Mouse (Mus musculus) MEL (cell line): ENCODE measurements around the gene Rnf213. TPM values are rescaled to one million over a fixed set of nuclear protein-coding genes. Genes with fewer than 3 reads are reported as not detected.

ENCODE experiments used
- DNase-seq: peaks from one replicate; pipeline ENCODE4 v3.0.0; 2011; ENCODE audit warnings: low read depth, low spot score
- H3K27ac ChIP-seq: 2 replicates; pipeline ENCODE4 v1.5.1; 2012; ENCODE audit warnings: low read depth, mild to moderate bottlenecking, control low read depth, low read length, moderate library complexity; ENCODE audit not compliant: control insufficient read depth
- H3K27me3 ChIP-seq, 2 experiments: fragments of 150-350 bp in 1 of 2; sonication (generic) in 1 of 2; 2 replicates each; pipeline ENCODE4 v1.6.1; 2012; ENCODE audit warnings: low read length in 2 of 2, mild to moderate bottlenecking in 2 of 2, improper control_type of control experiment in 1 of 2, moderate library complexity in 1 of 2; ENCODE audit not compliant: insufficient read depth in 2 of 2, control insufficient read depth in 1 of 2
- H3K36me3 ChIP-seq, 2 experiments: 2 replicates each; pipeline ENCODE4 v1.6.1; 2012 to 2014; ENCODE audit warnings: low read length in 2 of 2, improper control_type of control experiment in 1 of 2, inconsistent platforms in 1 of 2, mild to moderate bottlenecking in 1 of 2; ENCODE audit not compliant: insufficient read depth in 2 of 2, control insufficient read depth in 1 of 2
- H3K4me1 ChIP-seq, 2 experiments: fragments of 150-350 bp in 1 of 2; sonication (generic) in 1 of 2; 2 replicates each; pipeline ENCODE4 v1.6.1; 2012; ENCODE audit warnings: low read length in 2 of 2, improper control_type of control experiment in 1 of 2, mild to moderate bottlenecking in 1 of 2; ENCODE audit not compliant: insufficient read depth in 2 of 2, control insufficient read depth in 1 of 2
- H3K4me3 ChIP-seq, 2 experiments: fragments of 150-350 bp in 1 of 2; sonication (generic) in 1 of 2; 2 replicates each; pipeline ENCODE4 v1.5.1; 2012; ENCODE audit warnings: low read depth in 2 of 2, low read length in 2 of 2, mild to moderate bottlenecking in 2 of 2, moderate library complexity in 2 of 2, control low read depth in 1 of 2, improper control_type of control experiment in 1 of 2; ENCODE audit not compliant: control insufficient read depth in 1 of 2, insufficient read depth in 1 of 2
- H3K79me2 ChIP-seq: 2 replicates; pipeline ENCODE4 v1.6.1; 2012; ENCODE audit warnings: mild to moderate bottlenecking, low read length, moderate library complexity; ENCODE audit not compliant: control insufficient read depth, poor library complexity, insufficient read depth
- H3K9ac ChIP-seq: 2 replicates; pipeline ENCODE4 v1.6.1; 2012; ENCODE audit warnings: low read depth, mild to moderate bottlenecking, control low read depth, low read length, moderate library complexity; ENCODE audit not compliant: control insufficient read depth, poor library complexity, severe bottlenecking
- H3K9me3 ChIP-seq: fragments of 150-350 bp; sonication (generic); replicated peaks from 2 replicates; pipeline ENCODE4 v1.6.1; 2012; ENCODE audit warnings: mild to moderate bottlenecking, low read length, improper control_type of control experiment, moderate library complexity; ENCODE audit not compliant: insufficient read depth
- BHLHE40 ChIP-seq: IDR thresholded peaks from 2 replicates; pipeline ENCODE4 v1.6.1; 2012; ENCODE audit warnings: low read depth, mild to moderate bottlenecking, inconsistent platforms, low read length, improper control_type of control experiment, borderline replicate concordance
- CHD1 ChIP-seq: IDR thresholded peaks from 2 replicates; pipeline ENCODE4 v1.6.1; 2012; ENCODE audit warnings: low read depth, mild to moderate bottlenecking, inconsistent platforms, low read length, improper control_type of control experiment
- CTCF ChIP-seq, 3 experiments: IDR thresholded peaks in 2 of 3; conservative IDR thresholded peaks in 1 of 3; 2 replicates each; pipeline ENCODE4 v1.5.1; 2011 to 2012; ENCODE audit warnings: low read length in 3 of 3, low read depth in 2 of 3, mild to moderate bottlenecking in 2 of 3, improper control_type of control experiment in 1 of 3, inconsistent platforms in 1 of 3, mixed read lengths in 1 of 3, moderate library complexity in 1 of 3; ENCODE audit not compliant: control insufficient read depth in 1 of 3, insufficient read depth in 1 of 3, poor library complexity in 1 of 3, severe bottlenecking in 1 of 3
- E2F4 ChIP-seq: IDR thresholded peaks from 2 replicates; pipeline ENCODE4 v1.6.1; 2011; ENCODE audit warnings: low read depth, low read length, improper control_type of control experiment, borderline replicate concordance
- GABPA ChIP-seq: IDR thresholded peaks from 2 replicates; pipeline ENCODE4 v1.6.1; 2012; ENCODE audit warnings: low read depth, mild to moderate bottlenecking, inconsistent platforms, low read length, improper control_type of control experiment, moderate library complexity
- HCFC1 ChIP-seq: IDR thresholded peaks from 2 replicates; pipeline ENCODE4 v1.6.1; 2012; ENCODE audit warnings: low read depth, mild to moderate bottlenecking, inconsistent platforms, low read length, improper control_type of control experiment, moderate library complexity
- JUND ChIP-seq: IDR thresholded peaks from 2 replicates; pipeline ENCODE4 v1.6.1; 2011; ENCODE audit warnings: low read depth, mild to moderate bottlenecking, improper control_type of control experiment, low read length
- MAZ ChIP-seq: IDR thresholded peaks from 2 replicates; pipeline ENCODE4 v1.6.1; 2012; ENCODE audit warnings: low read depth, mild to moderate bottlenecking, inconsistent platforms, low read length, improper control_type of control experiment
- MEF2A ChIP-seq: IDR thresholded peaks from 2 replicates; pipeline ENCODE4 v1.6.1; 2014; ENCODE audit warnings: low read depth, mild to moderate bottlenecking, inconsistent platforms, low read length, improper control_type of control experiment; ENCODE audit not compliant: poor library complexity, insufficient replicate concordance, severe bottlenecking; ENCODE audit errors: extremely low read depth
- NRF1 ChIP-seq: IDR thresholded peaks from 2 replicates; pipeline ENCODE4 v1.6.1; 2014; ENCODE audit warnings: low read depth, mild to moderate bottlenecking, inconsistent platforms, low read length, improper control_type of control experiment, moderate library complexity; ENCODE audit not compliant: poor library complexity, insufficient read depth, severe bottlenecking
- POLR2A ChIP-seq, 2 experiments: IDR thresholded peaks; 2 replicates each; pipeline ENCODE4 v1.6.1; 2011 to 2012; ENCODE audit warnings: low read length in 2 of 2, mild to moderate bottlenecking in 2 of 2, control low read depth in 1 of 2, improper control_type of control experiment in 1 of 2, low read depth in 1 of 2, moderate library complexity in 1 of 2; ENCODE audit not compliant: control insufficient read depth in 1 of 2, insufficient read depth in 1 of 2, poor library complexity in 1 of 2
- POLR2AphosphoS2 ChIP-seq: IDR thresholded peaks from 2 replicates; pipeline ENCODE4 v1.6.1; 2011; ENCODE audit warnings: low read length, improper control_type of control experiment
- POLR2AphosphoS5 ChIP-seq: IDR thresholded peaks from 2 replicates; pipeline ENCODE4 v1.6.1; 2012; ENCODE audit warnings: low read depth, borderline replicate concordance, mild to moderate bottlenecking, inconsistent platforms, low read length, moderate library complexity, mixed read lengths
- RAD21 ChIP-seq: IDR thresholded peaks from 2 replicates; pipeline ENCODE4 v1.6.1; 2011; ENCODE audit warnings: mild to moderate bottlenecking, low read depth, low read length, improper control_type of control experiment
- RCOR1 ChIP-seq: IDR thresholded peaks from 2 replicates; pipeline ENCODE4 v1.6.1; 2012; ENCODE audit warnings: low read depth, mild to moderate bottlenecking, inconsistent platforms, low read length, improper control_type of control experiment
- SIN3A ChIP-seq: IDR thresholded peaks from 2 replicates; pipeline ENCODE4 v1.6.1; 2012; ENCODE audit warnings: low read length, improper control_type of control experiment, inconsistent platforms
- SMC3 ChIP-seq: IDR thresholded peaks from 2 replicates; pipeline ENCODE4 v1.6.1; 2011; ENCODE audit warnings: low read depth, low read length, improper control_type of control experiment
- TAL1 ChIP-seq: IDR thresholded peaks from 2 replicates; pipeline ENCODE4 v1.6.1; 2012; ENCODE audit warnings: mild to moderate bottlenecking, inconsistent platforms, low read length, moderate library complexity, mixed read lengths
- TBP ChIP-seq: IDR thresholded peaks from 2 replicates; pipeline ENCODE4 v1.8.0; 2011; ENCODE audit warnings: low read depth, low read length, improper control_type of control experiment
- TCF12 ChIP-seq: IDR thresholded peaks from 2 replicates; pipeline ENCODE4 v1.6.1; 2014; ENCODE audit warnings: low read depth, mild to moderate bottlenecking, inconsistent platforms, low read length, improper control_type of control experiment, moderate library complexity
- UBTF ChIP-seq: IDR thresholded peaks from 2 replicates; pipeline ENCODE4 v1.6.1; 2012; ENCODE audit warnings: low read depth, mild to moderate bottlenecking, inconsistent platforms, low read length, improper control_type of control experiment, moderate library complexity, borderline replicate concordance; ENCODE audit not compliant: insufficient read depth
- USF1 ChIP-seq: IDR thresholded peaks from 2 replicates; pipeline ENCODE4 v1.6.1; 2014; ENCODE audit warnings: low read depth, mild to moderate bottlenecking, inconsistent platforms, low read length, improper control_type of control experiment, moderate library complexity
- USF2 ChIP-seq, 2 experiments: IDR thresholded peaks; 2 replicates each; pipeline ENCODE4 v1.6.1; 2011 to 2012; ENCODE audit warnings: improper control_type of control experiment in 2 of 2, low read length in 2 of 2, borderline replicate concordance in 1 of 2, inconsistent platforms in 1 of 2, low read depth in 1 of 2, mild to moderate bottlenecking in 1 of 2; ENCODE audit not compliant: insufficient read depth in 1 of 2
- ZC3H11A ChIP-seq: IDR thresholded peaks from 2 replicates; pipeline ENCODE4 v1.6.1; 2012; ENCODE audit warnings: low read depth, mild to moderate bottlenecking, inconsistent platforms, low read length, improper control_type of control experiment
- ZKSCAN1 ChIP-seq: IDR thresholded peaks from 2 replicates; pipeline ENCODE4 v1.6.1; 2012; ENCODE audit warnings: low read depth, mild to moderate bottlenecking, inconsistent platforms, low read length, improper control_type of control experiment, moderate library complexity
- ZMIZ1 ChIP-seq: IDR thresholded peaks from 2 replicates; pipeline ENCODE4 v1.6.1; 2012; ENCODE audit warnings: low read depth, mild to moderate bottlenecking, inconsistent platforms, low read length, improper control_type of control experiment, moderate library complexity
- ZNF384 ChIP-seq: IDR thresholded peaks from 2 replicates; pipeline ENCODE4 v1.6.1; 2012; ENCODE audit warnings: low read depth, mild to moderate bottlenecking, inconsistent platforms, low read length, improper control_type of control experiment
- polyA plus RNA-seq, 2 experiments: library from polyadenylated mRNA; stranded (reverse) in 1 of 2; unstranded in 1 of 2; fragments of >175 nt in 1 of 2; fragments of >200 nt in 1 of 2; gene quantifications; 2 replicates each; pipeline versions ENCODE4 v1.2.1 to v1.2.4; 2012; ENCODE audit warnings: low replicate concordance in 2 of 2, low read depth in 1 of 2; ENCODE audit not compliant: insufficient read length in 2 of 2, insufficient read depth in 1 of 2, missing spikeins in 1 of 2
- total RNA-seq: library from RNA; depleted of rRNA; stranded (reverse); fragments of 300-350 nt; gene quantifications from 2 replicates; pipeline ENCODE4 v1.2.3, GENCODE M21; 2012

Gene Rnf213
- total and polyA plus RNA-seq, 3 experiments: 10.7 to 11.6 TPM; not detected in 1

DNA sequence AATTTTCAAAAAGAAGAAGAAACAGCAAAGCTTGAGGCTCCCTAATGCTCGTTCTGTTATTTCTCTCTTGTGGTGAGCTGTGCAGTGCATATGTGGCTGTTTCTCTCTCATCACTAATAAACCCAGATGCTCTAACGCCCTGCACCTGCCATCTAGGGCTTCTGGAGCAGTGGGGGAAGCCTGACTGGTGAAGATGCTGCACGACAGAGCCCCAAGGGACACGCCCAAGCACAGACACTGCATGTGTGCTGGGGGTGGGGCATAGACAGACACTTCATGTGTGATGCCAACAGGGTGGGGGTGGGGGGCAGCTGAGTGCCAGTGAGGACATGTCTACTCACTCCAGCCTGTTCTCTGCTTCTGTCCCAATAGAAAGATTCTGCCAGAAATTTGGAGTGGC, 41.4 kb downstream of the Rnf213 start:
- Histone ChIP-seq H3K9ac (no peak overlapping the region), H3K9me3 (no peaks in the 10 kb centered on the region), H3K36me3 (peaks cover 0 to 13% of the 10 kb centered on the region in 2 experiments; a peak in 3 of 4 replicates), H3K79me2 (no peaks in the 10 kb centered on the region), H3K27me3 (no peaks in the 10 kb centered on the region), H3K4me1 (peaks cover 2 to 15% of the 10 kb centered on the region in 2 experiments; a peak in 3 of 4 replicates), H3K27ac (no peak overlapping the region), H3K4me3 (no peak overlapping the region)
- no peak for TF ChIP-seq SIN3A
- TF ChIP-seq MAZ: no peak
- no peak for TF ChIP-seq TBP
- no peak for TF ChIP-seq UBTF
- TF ChIP-seq RAD21: no peak
- no peak for TF ChIP-seq CTCF (IDR thresholded peaks at IDR 0.05 in 2 of 3, conservative IDR thresholded peaks at IDR 0.05 in 1 of 3; ENCODE audit: control insufficient read depth in 1 of 3, insufficient read depth in 1 of 3, low read depth in 2 of 3, low read length in 3 of 3, poor library complexity in 1 of 3, severe bottlenecking in 1 of 3)
- no peak for DNase-seq

DNA sequence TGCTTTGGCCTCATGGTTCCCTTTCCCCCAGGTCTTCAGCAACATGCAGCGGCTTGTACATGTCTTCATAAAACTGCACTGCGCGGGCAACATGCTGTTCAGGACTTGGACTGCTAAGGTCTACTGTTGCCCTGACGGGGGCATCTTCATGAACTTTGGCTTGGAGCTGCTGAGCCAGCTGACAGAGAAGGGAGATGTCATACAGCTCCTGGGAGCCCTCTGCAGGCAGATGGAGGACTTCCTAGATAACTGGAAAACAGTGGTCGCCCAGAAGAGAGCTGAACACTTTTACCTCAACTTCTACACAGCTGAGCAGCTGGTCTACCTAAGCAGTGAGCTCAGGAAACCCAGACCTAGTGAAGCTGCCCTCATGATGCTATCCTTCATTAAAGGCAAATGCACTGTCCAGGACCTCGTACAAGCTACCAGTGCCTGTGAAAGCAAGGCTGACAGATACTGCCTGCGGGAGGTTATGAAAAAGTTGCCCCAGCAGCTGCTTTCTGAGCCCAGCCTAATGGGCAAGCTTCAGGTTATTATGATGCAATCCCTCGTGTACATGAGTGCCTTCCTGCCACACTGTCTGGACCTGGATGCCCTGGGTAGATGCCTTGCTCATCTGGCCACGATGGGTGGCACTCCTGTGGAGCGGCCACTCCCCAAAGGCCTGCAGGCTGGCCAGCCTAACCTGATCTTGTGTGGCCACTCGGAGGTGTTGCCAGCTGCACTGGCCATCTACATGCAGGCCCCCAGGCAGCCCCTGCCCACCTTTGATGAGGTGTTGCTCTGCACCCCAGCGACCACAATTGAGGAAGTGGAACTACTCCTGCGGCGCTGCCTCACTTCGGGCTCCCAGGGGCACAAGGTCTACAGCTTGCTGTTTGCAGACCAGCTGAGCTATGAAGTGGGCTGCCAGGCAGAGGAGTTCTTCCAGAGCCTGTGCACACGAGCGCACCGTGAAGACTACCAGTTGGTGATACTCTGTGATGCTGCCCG, 43.3 kb downstream of the Rnf213 start:
- no peaks in the 10 kb centered on the region for H3K79me2 ChIP-seq
- no peak overlapping the region for H3K27ac ChIP-seq
- no peaks in the 10 kb centered on the region for H3K9me3 ChIP-seq
- no peak overlapping the region for H3K9ac ChIP-seq
- H3K27me3 ChIP-seq: no peaks in the 10 kb centered on the region
- no peak for TF ChIP-seq ZC3H11A
- no peak for TF ChIP-seq JUND
- TF ChIP-seq POLR2A (IDR thresholded peaks at IDR 0.05; ENCODE audit: control insufficient read depth in 1 of 2, insufficient read depth in 1 of 2, low read depth in 1 of 2, low read length in 2 of 2, poor library complexity in 1 of 2): no peak
- no peak for TF ChIP-seq MEF2A
- TF ChIP-seq ZMIZ1: no peak
- no peak for TF ChIP-seq RCOR1
- no peak for TF ChIP-seq POLR2AphosphoS2
- no peak for TF ChIP-seq TAL1
- peak; percentile 8 for TF ChIP-seq RAD21
- no peak for TF ChIP-seq ZNF384
- TF ChIP-seq SIN3A: no peak
- no peak for TF ChIP-seq TCF12
- TF ChIP-seq USF1: no peak
- no peak for TF ChIP-seq CHD1
- no peak for TF ChIP-seq GABPA
- TF ChIP-seq NRF1: no peak
- no peak for TF ChIP-seq HCFC1
- no peak for TF ChIP-seq E2F4
- no peak for TF ChIP-seq POLR2AphosphoS5
- TF ChIP-seq TBP: no peak
- TF ChIP-seq USF2 (IDR thresholded peaks at IDR 0.05; ENCODE audit: borderline replicate concordance in 1 of 2, insufficient read depth in 1 of 2, low read depth in 1 of 2, low read length in 2 of 2): no peak
- TF ChIP-seq BHLHE40: no peak
- no peak for TF ChIP-seq MAZ
- peak; percentile 41 for TF ChIP-seq SMC3
- TF ChIP-seq ZKSCAN1: no peak
- TF ChIP-seq CTCF (IDR thresholded peaks at IDR 0.05 in 2 of 3, conservative IDR thresholded peaks at IDR 0.05 in 1 of 3; ENCODE audit: control insufficient read depth in 1 of 3, insufficient read depth in 1 of 3, low read depth in 2 of 3, low read length in 3 of 3, poor library complexity in 1 of 3, severe bottlenecking in 1 of 3): peak in 2 of 3 experiments; percentile 25 to 48; a peak in 3 of 6 replicates
- peaks cover 0 to 13% of the 10 kb centered on the region in 2 experiments; a peak in 3 of 4 replicates for H3K36me3 ChIP-seq
- peaks cover 2 to 15% of the 10 kb centered on the region in 2 experiments; a peak in 3 of 4 replicates for H3K4me1 ChIP-seq
- DNase-seq: peak; percentile 46
- H3K4me3 ChIP-seq: no peak overlapping the region
